Mouse (Mus musculus): ENCODE measurements around the gene Znrf4. TPM values are rescaled to one million over a fixed set of nuclear protein-coding genes. Genes with fewer than 3 reads are reported as not detected.
A peak's percentile ranks its signal among the peaks of the same experiment; 100 is the strongest.
"Not testable (repeated sequence)": the region's sequence is repeated elsewhere in the genome, so short reads cannot be mapped to it uniquely, and the experiment has no call there.

The Znrf4 gene
- total RNA-seq, 2 experiments from 2014 or later, result not detected

DNA sequence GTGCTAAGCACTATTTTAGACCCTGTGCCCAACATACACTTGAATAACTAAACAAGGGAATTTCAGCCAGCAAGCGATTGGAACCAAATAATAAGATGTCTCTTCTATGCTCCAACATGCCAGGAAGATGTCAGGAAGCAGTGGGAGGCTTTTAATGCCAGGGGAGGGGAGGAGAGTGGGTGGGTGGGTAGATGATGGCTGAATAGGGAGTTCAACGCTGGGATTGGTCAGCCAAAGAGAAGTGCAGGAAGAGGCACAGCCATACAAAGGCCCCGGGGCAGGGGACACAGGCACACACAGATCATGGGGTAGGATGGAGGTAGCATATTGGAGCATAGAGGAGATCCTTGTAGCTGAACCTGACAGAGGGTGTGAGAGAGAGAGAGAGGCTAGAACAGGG lies 24.6 kb upstream of the Znrf4 start:
- intact Hi-C loops (cut with DNase I), result no loop called here
- DNase-seq, result no peak

- DNase-seq, result no peak
- intact Hi-C loops (cut with DNase I), result no loop called here
These were observed 24.0 kb upstream of the Znrf4 start for GRCm38 (mm10) chr17:56536192-56536591.

DNA sequence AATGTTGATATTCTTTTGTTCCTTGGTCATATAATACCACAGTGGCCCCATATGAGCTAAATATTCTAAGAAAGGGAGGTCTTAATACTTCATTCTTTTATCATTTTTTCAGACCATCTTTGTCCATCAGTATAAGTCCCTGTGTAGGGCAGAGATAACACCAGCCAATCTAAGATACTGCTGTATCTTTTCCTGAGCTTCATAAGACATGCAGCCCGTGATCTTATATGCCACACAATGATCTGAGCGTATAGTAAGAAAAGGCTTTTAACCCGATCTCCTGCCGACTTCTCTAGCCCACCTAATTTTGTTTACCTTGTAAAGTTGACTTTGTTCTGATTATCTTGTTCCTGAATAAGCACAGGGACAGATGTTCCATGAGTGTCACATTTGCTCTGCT lies 12.7 kb upstream of the Znrf4 start:
- intact Hi-C loops (cut with DNase I), result no loop called here

DNA sequence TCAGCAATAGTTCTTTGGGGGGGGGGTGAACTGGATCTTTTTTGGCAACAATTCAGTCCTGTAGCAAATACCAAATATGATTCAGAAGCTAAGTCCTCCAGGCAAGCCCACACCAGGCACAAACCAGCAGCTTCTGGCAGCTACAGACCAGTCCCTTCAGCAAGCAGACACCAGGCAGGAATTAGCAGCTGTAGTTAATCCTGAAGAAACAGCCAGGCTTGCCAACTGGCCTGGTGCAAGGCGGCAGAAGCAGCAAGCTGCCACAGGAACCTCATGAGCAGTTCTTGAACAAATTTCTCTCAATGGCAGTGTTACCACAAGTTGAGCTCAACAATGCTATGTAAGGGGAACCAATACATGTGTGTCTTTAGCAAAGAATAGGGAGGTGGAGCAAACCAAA lies 10.5 kb upstream of the Znrf4 start:
- DNase-seq, result no peak
- intact Hi-C loops (cut with DNase I), result no loop called here

More for the DNA sequence above, 12.7 kb upstream of the Znrf4 start:
- no peak for DNase-seq

DNA sequence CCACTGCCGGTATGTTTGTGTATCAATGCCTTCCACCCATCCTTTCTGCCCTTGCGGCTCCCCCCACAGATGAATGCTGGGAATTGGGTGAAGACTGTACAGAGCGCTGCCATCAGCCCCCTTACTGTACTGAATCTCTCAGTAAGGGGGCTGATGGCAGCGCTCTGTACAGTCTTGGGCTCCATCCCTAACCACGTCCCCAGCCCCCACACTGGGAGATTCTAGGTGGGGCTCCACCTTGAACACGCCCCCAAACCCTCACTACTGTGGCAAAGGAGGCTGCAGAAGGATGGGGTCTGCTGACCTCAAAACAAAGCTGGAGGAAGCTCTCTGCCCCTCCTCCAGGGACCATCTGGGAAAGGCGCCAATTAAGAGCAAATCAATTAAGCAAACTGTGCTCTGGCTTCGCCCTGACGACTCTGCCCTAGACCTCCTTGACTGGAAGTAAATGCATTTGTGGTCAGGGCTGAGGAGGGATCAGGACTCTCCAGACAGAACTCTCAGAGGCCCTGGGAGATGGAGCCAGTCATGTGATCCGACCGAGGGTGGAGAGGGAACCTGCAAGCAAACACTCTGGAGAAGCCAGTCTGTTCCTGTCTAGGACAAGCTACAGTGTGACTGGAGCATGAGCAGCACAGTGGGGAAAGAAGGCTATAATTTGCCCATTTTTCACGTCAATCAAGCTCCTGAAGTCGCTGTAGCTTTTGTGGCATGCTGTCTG lies 3.6 kb upstream of the Znrf4 start:
- DNase-seq, result peak in 1 of 2 experiments; percentile 21

DNA sequence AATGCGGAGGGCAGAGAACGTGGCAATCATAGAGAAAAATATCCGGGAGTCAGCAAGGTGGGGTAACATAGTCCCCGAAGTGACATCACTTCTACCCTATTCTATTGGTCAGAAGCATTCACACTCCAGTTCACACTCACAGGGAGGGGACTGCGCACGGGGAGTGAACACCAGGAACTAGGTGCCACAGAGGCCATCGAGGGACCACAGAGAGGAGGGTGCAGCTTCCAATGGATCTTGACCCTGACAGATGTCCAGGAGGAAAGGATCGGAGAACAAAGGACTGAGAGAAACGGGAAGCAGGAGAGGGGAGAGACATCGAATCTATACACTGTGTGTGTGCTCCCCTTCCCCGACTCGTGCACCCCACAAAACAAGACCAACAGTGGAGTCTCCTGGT lies 2.7 kb upstream of the Znrf4 start:
- intact Hi-C loops (cut with DNase I), result no loop called here
- DNase-seq, result no peak

More for the DNA sequence above, 3.6 kb upstream of the Znrf4 start:
- intact Hi-C loops (cut with DNase I), result no loop called here

GRCm38 (mm10) chr17:56514330-56514729 lies 2.1 kb upstream of the Znrf4 start:
- DNase-seq, result no peak
- intact Hi-C loops (cut with DNase I), result no loop called here

GRCm38 (mm10) chr17:56511707-56512090 lies 532 bp downstream of the Znrf4 start:
- intact Hi-C loops (cut with DNase I), result no loop called here
- DNase-seq, result no peak

GRCm38 (mm10) chr17:56510970-56511706 lies 1.1 kb downstream of the Znrf4 start:
- intact Hi-C loops (cut with DNase I), result no loop called here
- peak in 1 of 2 experiments; percentile 23 for DNase-seq

DNA sequence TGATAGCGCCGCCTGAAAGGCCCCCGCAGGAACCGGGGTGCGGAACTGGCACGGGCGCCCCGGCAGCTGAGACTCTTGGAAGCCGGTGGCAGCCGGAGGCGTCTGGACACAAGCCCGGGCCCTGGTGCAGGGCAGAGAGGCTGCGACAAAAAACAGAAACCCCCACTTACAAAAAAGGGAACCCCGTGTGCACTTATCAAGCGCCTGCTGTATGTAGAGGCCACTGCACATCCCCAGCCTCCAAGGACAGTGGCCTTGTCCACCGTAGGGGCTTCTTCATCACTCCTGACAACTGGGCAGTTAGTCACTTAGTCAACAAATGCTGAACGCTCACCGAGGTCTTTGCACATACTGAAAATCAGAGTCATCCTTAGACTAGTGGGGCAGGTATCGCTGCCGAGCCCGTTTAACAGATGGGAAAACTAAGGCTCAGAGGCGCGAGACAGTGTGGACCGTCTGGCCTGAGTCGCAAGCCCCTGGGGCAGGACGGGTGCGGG lies 1.7 kb downstream of the Znrf4 start:
- intact Hi-C loops (cut with DNase I), result no loop called here
- DNase-seq, result peak in 1 of 2 experiments; percentile 23

- no peak for DNase-seq
- intact Hi-C loops (cut with DNase I), result no loop called here
These were observed 2.3 kb downstream of the Znrf4 start for GRCm38 (mm10) chr17:56509707-56510472.

GRCm38 (mm10) chr17:56509021-56509640 lies 3.1 kb downstream of the Znrf4 start:
- intact Hi-C loops (cut with DNase I), result no loop called here
- DNase-seq, result no peak

DNA sequence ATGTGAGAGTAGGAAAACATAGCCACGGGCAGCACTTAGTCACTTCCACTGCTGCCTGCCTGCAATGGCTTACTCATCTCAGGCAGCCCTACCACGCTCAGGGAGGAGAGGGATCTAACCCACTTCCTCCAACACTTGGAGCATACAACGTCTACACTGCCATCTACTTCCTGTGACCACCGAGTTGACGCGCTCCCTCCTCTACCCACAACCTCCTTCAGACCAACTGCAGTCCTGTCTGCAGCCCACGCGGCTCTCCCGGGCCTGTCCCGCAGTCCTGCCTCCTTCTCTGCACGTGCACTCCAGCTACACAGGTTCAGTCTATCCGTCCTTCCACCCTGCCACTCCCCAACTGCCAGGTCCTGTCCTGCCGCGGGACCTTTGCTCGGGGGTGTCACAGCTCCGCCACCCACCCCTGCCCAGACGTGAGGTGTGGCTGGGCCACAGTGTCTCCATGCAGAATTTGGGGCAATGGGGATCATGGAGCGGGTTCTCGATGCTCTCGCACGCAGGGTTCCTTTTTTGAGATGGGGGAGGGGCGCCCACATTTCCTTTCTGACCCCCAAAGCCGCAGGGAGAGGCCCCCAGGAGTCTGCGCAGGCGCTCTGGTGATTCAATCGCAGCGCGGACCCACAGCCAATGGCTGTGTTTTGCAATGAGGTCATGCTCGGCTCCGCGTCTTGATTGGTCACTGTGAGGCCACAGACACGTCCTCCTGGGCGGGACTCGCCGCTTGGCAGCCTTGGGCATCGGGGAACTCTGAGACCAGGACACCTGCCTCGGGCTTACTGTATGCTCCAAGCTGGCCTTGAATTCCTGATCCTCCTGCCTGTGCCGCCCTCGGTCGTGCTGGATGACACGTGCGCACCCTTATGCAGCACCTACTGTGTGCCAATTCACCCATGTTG lies 4.8 kb downstream of the Znrf4 start:
- intact Hi-C loops (cut with DNase I), result no loop called here
- peak; percentile 96 to 97 for DNase-seq

DNA sequence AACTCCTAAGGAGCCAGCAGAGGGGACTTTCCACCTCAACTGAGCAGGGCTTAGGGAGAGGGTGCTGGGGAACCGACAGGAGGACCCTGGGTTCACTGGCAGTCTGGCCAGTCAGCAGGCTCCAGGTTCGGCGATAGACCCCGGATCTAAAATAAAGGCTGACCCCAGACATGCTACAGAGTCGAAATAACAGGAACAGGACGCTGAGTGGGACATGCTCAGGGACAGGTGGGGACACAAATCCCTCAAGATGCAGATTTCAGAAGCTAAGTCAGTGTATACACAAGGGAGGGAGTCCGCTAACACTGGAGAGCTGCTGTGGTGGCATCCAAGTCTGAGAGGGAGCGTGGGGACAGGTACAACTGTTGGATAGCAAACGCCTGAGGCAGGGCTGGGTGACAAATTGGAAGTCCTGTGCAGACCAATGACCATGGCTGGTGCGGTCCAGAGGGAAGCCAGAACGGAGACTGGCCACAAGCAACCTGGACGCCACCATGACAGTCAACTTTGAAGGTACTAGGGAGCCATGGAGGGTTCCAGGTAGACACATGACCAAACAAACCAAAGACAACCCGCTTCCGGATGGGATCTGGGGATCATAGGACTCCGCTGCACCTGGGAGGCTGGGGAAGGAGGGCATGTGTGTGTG lies 5.7 kb downstream of the Znrf4 start:
- no peak for DNase-seq
- intact Hi-C loops (cut with DNase I), result no loop called here

DNA sequence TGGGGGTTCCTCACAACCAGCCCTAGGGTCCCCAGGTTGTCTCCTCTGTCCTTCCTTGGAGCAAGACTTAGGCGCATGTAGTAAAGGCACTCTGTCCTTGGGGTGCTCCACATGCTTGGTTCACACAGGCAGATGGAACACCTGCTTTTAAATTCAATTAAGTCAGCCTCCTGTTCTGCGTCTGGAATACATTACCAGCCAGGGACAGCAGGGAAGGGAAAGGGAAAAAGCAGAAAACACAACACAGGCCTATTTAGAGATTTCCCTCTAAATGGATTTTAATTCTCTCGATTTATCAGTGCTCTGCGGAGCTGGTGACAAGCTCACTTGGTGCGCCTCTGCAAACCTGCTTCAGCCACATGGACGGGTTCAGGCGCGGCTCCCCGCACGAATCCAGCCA lies 6.8 kb downstream of the Znrf4 start:
- DNase-seq, result no peak
- intact Hi-C loops (cut with DNase I), result no loop called here

DNA sequence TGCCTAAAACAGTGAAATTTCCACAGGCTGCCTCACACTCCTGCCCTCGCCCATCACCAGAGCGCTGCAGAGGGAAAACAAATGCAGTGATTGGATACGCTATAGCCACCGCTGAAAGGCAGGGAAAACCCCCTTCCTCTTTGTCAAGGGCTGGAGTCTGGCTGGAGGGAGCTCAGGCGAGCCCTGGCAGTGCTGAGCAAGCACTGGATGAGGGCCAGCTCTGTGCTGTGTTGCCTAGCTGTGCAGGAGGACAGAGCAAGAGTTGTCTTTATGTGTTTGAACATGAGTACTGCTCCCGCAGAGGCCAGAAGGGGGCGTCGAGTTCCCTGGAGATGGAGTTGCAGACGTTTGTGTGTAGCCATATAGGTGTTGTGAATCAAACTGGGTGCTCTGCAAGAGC lies 9.7 kb downstream of the Znrf4 start:
- DNase-seq, result peak; percentile 54 to 60

DNA sequence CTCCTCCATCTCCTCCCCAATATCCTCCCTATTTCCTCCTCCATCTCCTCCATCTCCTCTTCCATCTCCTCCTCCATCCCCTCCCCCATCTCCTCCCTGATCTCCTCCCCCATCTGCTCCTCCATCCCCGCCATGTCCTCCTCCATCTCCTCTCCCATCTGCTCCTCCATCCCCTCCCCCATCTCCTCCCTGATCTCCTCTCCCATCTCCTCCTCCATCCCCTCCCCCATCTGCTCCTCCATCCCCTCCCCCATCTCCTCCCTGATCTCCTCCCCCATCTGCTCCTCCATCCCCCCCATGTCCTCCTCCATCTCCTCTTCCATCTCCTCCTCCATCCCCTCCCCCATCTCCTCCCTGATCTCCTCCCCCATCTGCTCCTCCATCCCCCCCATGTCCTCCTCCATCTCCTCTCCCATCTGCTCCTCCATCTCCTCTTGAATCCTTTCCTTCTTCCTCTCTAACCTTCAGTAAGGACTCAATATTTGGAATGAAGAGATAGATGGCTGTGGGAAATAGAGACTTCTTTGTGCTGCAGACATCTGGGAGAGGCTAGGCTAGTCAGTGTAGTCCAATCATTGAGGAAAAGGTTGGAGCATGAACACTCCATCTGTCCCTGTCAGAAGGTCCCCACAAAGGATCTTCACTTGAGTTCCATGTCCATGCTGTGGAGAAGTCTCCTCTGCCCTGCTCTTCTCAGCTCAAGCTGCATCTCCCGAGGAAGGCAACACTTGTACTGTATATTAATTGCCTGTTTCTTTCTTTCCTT lies 10.4 kb downstream of the Znrf4 start:
- intact Hi-C loops (cut with DNase I); DNase-seq: not testable (repeated sequence)

More for the DNA sequence above, 9.7 kb downstream of the Znrf4 start:
- intact Hi-C loops (cut with DNase I), result no loop called here

DNA sequence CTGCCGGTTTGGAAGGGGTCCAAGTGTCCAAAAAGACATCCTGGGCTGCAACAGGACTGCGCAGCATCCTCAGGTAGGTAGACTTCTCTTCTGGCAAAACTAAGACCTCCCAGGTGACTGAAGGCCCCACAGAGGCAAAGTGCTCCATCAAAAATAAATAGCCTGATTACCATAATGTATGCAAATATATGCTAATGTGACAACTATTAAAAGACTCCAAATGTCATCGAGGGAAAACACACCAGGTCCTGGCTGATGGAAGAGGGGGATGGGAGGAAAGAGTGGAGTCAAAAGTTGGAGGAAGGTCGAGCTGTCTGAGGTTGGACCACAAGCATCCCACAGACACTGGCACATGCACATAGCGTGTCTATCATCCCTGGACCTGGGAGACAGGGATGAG lies 13.0 kb downstream of the Znrf4 start:
- intact Hi-C loops (cut with DNase I), result no loop called here
- no peak for DNase-seq

DNA sequence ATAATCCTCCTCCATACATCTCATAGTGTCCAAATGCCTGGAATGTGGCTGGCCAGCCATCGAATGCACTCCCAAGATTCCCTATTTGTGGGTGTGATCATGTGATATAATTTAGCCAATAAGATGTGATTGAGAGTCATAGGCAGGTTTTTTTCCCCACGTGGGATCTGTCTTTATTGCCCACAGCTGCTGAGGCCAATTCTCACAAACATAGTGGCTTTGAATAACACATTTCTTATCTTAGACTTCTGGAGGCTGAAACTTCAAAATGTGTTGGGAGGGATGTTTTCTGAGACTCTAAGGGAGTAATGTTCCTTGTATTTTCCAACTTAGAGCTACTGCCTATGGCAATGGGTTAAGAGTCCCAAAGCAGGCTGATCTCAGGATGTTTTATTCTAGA lies 17.8 kb downstream of the Znrf4 start:
- no peak for DNase-seq
- intact Hi-C loops (cut with DNase I), result no loop called here

All from heart, postnatal 10 days (tissue).